ENCODE assay signal across 16 mouse cellular contexts in the genomic region with DNA sequence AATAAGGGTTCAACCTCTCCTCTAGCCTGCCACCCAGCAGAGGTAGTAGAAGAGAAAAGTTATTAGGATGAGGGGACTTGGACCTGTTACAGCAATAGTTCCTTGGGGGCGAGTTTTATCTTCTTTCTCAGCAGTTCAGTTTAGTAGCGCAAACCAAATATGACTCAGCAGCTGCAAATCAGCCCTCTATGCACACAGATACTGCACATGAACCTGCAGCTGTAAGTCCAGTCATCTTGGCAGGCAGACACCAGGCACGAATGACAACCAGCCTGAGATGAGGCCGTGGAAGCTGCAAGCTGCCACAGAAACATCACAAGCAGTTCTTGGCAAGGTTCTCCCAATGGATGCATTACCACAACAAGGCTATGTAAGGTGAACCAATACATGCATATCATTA.
DNase-seq lines count a peak whose midpoint lies in the region; ATAC-seq lines count a peak whose summit lies in the region.
"Had no signal": no experiment of that assay in that cellular context is flagged by ENCODE, and none has a peak within 500 bp of the region (broad histone marks: within the 10 kb centered on the region; RNA-seq: fewer than 3 reads in every experiment).

No protein-coding gene starts in this region.

- peak; percentile 4 for DNase-seq in right cerebral cortex, adult 18-20 months
- no peak for DNase-seq in right cerebral cortex, postnatal 4 days
- DNase-seq in NIH3T3 (ENCODE audit: low read depth): peak; percentile 10
- DNase-seq in liver: no peak
- DNase-seq in cerebellum, adult 8-10 months: no peak
- no peak for DNase-seq in lung, postnatal 36 days
- DNase-seq: cerebellum, adult 11 months; cerebellum, adult 9-11 months; cerebellum, postnatal 36 days; forebrain, postnatal 0 days; heart, adult 18-20 months; heart, postnatal 14 days; kidney, adult 11 months had no signal

- peak; percentile 58 for ATAC-seq in megakaryocyte progenitor cell, adult 5-6 weeks (replicated peaks; ENCODE audit: poor library complexity)
- ATAC-seq: forebrain, embryonic 13.5 days; forebrain, postnatal 0 days; hindbrain, postnatal 0 days had no signal

Comparison
In these comparisons a context has a peak if more than half of its experiments do, and no peak if none do; other contexts are left out.
1. DNase-seq: peak in right cerebral cortex, adult 18-20 months (single experiment) and NIH3T3 (single experiment); none in right cerebral cortex, postnatal 4 days (single experiment), liver (single experiment), cerebellum, adult 8-10 months (single experiment) and lung, postnatal 36 days (single experiment).